Mouse (Mus musculus) mature B cell (primary cell): ENCODE results near the gene Dppa2.

Experiments
- in situ Hi-C: fragments of 300-500 bp; cut with MboI; formaldehyde crosslinking; loops from 2 replicates; pipeline ENCODE4 v1.14.3; 2019

Dppa2 gene

DNA sequence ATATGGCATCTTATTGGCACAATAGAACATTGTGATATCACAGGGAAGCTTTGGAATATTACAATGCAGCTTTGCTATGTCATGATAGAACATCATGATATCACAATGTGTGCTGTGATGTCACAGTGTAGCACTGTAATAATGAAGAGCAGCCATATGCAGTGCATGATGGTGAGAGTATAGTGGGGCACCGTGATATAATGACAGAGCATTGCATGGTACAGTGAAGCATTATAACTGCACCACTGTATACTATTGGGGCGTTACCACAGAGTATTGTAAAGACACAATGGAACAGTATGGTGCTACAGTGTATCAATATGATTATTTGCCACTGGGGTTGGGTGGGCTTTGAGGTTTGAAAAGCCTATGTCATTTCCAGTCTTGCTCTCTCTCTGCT, 40.5 kb downstream of the Dppa2 start:
- in situ Hi-C loops, result no loop called here

DNA sequence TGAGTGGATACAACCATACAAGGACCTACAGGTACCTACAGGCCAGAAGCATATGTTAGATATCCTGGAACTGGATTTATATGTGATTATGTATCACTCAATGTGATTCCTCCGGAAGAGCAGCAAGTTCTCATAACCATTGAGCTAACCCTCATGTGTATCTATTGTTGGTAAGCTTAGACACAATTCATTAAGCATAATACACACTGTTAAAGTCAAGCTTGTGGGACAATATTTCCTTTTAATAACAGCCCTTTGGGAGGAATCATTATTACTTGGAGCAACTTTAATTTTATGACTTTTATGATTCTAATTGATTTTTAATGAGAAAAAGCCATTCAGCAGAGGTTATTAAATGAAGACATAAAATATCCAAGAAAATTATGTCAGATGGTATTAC, 43.5 kb downstream of the Dppa2 start:
- in situ Hi-C loops, result no loop called here

- in situ Hi-C loops, result no loop called here
These were observed 52.0 kb downstream of the Dppa2 start for GRCm38 (mm10) chr16:48355716-48356115.

GRCm38 (mm10) chr16:48356417-48356816, 52.7 kb downstream of the Dppa2 start:
- in situ Hi-C loops, result no loop called here

DNA sequence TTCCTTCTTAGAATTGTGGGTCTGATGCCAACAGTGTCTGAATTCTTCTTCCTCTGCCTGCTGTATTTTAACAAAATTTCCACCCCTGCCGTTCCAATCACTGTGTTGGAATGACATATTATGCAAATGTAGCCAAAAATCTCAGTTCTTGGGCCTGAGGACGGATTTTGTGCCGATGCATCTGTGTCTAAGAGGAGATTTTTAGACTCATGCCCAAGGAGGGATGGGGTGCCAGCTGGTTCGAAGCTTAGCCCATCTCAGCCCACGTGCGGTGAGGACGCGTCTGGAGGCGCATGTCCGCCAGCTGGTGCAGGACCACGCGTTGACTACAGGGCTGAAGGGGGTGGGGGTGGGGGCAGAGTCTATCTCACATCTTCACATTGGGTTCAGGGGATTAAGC, 57.2 kb downstream of the Dppa2 start:
- in situ Hi-C loops, result no loop called here

DNA sequence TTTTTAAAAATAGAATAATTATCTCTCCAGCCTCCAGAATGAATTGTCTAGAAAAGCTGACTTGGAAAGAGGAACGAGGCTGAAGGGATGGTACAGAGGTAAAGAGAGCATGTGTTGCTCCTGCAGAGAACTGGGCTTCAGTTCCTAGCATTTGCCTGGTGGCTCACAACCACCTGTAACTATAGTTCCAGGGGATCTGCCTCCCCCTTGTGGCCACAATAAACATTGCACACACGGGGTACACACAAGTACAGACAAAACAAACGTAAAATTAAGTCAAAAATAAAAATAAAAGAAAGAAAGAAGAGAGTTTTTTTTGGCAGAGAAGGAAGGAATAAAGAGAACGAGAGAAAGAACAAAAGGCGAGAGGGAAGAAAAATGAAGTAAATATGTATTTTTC, 63.1 kb downstream of the Dppa2 start:
- in situ Hi-C loops, result no loop called here

- in situ Hi-C loops, result no loop called here
These were observed 64.4 kb downstream of the Dppa2 start for GRCm38 (mm10) chr16:48368096-48368495.
